Mouse (Mus musculus) 3134 (cell line): ENCODE measurements around the gene 3425401B19Rik.

ENCODE experiments used
- DNase-seq: peaks from one replicate; pipeline ENCODE4 v3.0.0-alpha.2; 2011; ENCODE audit warnings: low spot score; ENCODE audit not compliant: insufficient read length; ENCODE audit errors: extremely low read depth

3425401B19Rik gene

GRCm38 (mm10) chr14:32663099-32663498 is 22.0 kb downstream of the 3425401B19Rik start:
- DNase-seq: no peak

GRCm38 (mm10) chr14:32659781-32660180 is 25.3 kb downstream of the 3425401B19Rik start:
- DNase-seq: no peak

DNA sequence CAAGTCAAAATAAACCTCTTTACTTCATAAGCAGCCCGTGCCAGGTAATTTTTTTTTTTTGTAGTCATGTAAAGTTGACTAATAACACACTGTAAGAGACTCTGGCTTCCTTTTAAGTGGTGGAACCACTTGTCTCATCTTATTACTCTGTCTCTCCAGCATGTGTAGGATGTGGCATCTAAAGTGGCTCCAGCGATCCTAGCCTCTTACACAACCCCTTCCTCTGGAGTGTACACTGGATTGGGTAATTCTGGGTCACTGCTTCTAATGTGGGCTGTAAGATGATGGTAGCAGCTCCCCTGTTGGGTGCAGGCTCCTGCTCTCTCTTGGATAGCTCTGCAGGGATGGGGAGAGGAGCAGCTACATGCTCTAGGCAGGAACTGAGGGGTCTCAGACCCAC is 46.6 kb downstream of the 3425401B19Rik start:
- DNase-seq: no peak

- DNase-seq: no peak
Observed at GRCm38 (mm10) chr14:32634015-32634682, 50.9 kb downstream of the 3425401B19Rik start.

- DNase-seq: no peak
Observed at GRCm38 (mm10) chr14:32632908-32633600, 52.0 kb downstream of the 3425401B19Rik start.

- DNase-seq: no peak
Observed at GRCm38 (mm10) chr14:32628584-32628983, 56.5 kb downstream of the 3425401B19Rik start.

GRCm38 (mm10) chr14:32627271-32627670 is 57.8 kb downstream of the 3425401B19Rik start:
- DNase-seq: no peak

DNA sequence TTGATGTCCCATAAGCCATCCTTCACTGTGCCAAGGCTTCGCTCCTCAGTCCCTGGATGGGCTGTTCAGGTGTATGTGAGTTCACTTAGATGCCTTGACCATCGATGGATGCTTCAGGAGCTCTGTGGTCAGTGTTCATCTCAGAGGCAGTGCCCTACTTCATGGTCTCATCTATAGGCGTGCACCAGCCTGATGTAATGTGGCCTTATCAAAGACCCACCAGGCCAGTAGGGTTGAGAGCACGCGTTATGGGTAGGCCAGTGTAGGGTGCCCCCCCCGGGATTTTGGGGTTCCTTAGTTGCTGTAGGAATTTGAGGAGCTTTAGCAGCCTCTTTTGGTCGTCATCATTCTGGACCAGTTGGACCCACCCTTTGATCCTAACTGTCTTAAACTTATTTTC is 60.3 kb downstream of the 3425401B19Rik start:
- no peak for DNase-seq

GRCm38 (mm10) chr14:32624245-32624644 is 60.8 kb downstream of the 3425401B19Rik start:
- DNase-seq: no peak

GRCm38 (mm10) chr14:32617253-32617652 is 67.8 kb downstream of the 3425401B19Rik start:
- no peak for DNase-seq

- no peak for DNase-seq
Observed at GRCm38 (mm10) chr14:32609392-32609791, 75.7 kb downstream of the 3425401B19Rik start.
